Mouse (Mus musculus): Measurements from ENCODE around the gene Rbm19.

DNA sequence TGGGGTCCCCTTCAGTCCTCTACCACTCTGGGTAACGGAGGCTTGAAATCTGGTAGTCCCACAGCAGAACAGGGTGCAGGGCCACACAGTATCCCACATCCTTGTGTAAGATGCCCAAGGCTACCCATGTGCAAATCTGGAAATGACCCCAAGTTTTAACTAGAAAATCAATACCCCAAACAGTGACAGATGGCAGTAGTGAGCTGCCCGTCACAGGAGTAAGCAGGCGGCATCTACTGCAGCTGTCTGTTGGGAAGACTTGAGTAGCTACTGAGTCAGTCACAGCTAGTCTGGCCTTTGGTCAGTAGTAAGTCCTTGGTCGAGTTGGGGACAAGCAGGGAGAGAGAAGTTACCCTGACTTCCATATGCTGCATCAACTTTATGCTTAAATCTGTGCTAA, 34.9 kb downstream of the Rbm19 start:
- TF ChIP-seq GATA1 (IDR thresholded peaks at IDR 0.05; ENCODE audit: borderline replicate concordance, low read length) (no peak), FLI1 (IDR thresholded peaks at IDR 0.05; ENCODE audit: low read length) (no peak)

Data from megakaryocyte, embryonic 14.5 days (primary cell).